Mouse (Mus musculus): ENCODE data around the gene Susd1. TPM values are rescaled to one million over a fixed set of nuclear protein-coding genes. Genes with fewer than 3 reads are reported as not detected.

Susd1 gene
- polyA plus RNA-seq, 1 experiment from 2014 or later, result 1.3 TPM

GRCm38 (mm10) chr4:59279111-59279510, 159.3 kb downstream of the Susd1 start:
- no peaks in the 10 kb centered on the region for H3K4me1 ChIP-seq
- ATAC-seq (ENCODE audit: low FRiP score), result no peak
- no peak overlapping the region for H3K4me3 ChIP-seq
- H3K9me3 ChIP-seq (replicated peaks), result no peaks in the 10 kb centered on the region
- no peaks in the 10 kb centered on the region for H3K27me3 ChIP-seq
- no peak overlapping the region for H3K4me2 ChIP-seq (replicated peaks)
- H3K27ac ChIP-seq, result no peak overlapping the region
- no peaks in the 10 kb centered on the region for H3K36me3 ChIP-seq
- WGBS, result 96% methylated on average over 5 of the region's 5 CpGs
- no peak overlapping the region for H3K9ac ChIP-seq

GRCm38 (mm10) chr4:59278410-59278809, 160.0 kb downstream of the Susd1 start:
- H3K36me3 ChIP-seq, result no peaks in the 10 kb centered on the region
- H3K9me3 ChIP-seq (replicated peaks), result no peaks in the 10 kb centered on the region
- no peaks in the 10 kb centered on the region for H3K4me1 ChIP-seq
- H3K27ac ChIP-seq, result no peak overlapping the region
- WGBS, result 89% methylated on average over 7 of the region's 7 CpGs
- H3K9ac ChIP-seq, result no peak overlapping the region
- no peaks in the 10 kb centered on the region for H3K27me3 ChIP-seq
- no peak for ATAC-seq (ENCODE audit: low FRiP score)
- no peak overlapping the region for H3K4me2 ChIP-seq (replicated peaks)
- no peak overlapping the region for H3K4me3 ChIP-seq

GRCm38 (mm10) chr4:59277958-59278357, 160.5 kb downstream of the Susd1 start:
- Histone ChIP-seq H3K9me3 (replicated peaks) (no peaks in the 10 kb centered on the region), H3K27me3 (no peaks in the 10 kb centered on the region), H3K4me2 (replicated peaks) (no peak overlapping the region), H3K4me1 (no peaks in the 10 kb centered on the region), H3K27ac (no peak overlapping the region), H3K9ac (no peak overlapping the region), H3K4me3 (no peak overlapping the region), H3K36me3 (no peaks in the 10 kb centered on the region)
- ATAC-seq (ENCODE audit: low FRiP score), result no peak
- WGBS, result 92% methylated on average over 9 of the region's 9 CpGs

- H3K4me3 ChIP-seq, result no peak overlapping the region
- no peaks in the 10 kb centered on the region for H3K9me3 ChIP-seq (replicated peaks)
- H3K4me1 ChIP-seq, result no peaks in the 10 kb centered on the region
- no peak overlapping the region for H3K9ac ChIP-seq
- no peaks in the 10 kb centered on the region for H3K27me3 ChIP-seq
- WGBS, result 83% methylated on average over 2 of the region's 2 CpGs
- H3K4me2 ChIP-seq (replicated peaks), result no peak overlapping the region
- H3K27ac ChIP-seq, result no peak overlapping the region
- no peaks in the 10 kb centered on the region for H3K36me3 ChIP-seq
- ATAC-seq (ENCODE audit: low FRiP score), result no peak
Observed at GRCm38 (mm10) chr4:59275956-59276355, 162.5 kb downstream of the Susd1 start.

- H3K4me2 ChIP-seq (replicated peaks), result no peak overlapping the region
- ATAC-seq (ENCODE audit: low FRiP score), result no peak
- no peaks in the 10 kb centered on the region for H3K9me3 ChIP-seq (replicated peaks)
- H3K4me1 ChIP-seq, result no peaks in the 10 kb centered on the region
- no peaks in the 10 kb centered on the region for H3K27me3 ChIP-seq
- no peaks in the 10 kb centered on the region for H3K36me3 ChIP-seq
- WGBS, result 77% methylated on average over 3 of the region's 3 CpGs
- no peak overlapping the region for H3K9ac ChIP-seq
- no peak overlapping the region for H3K27ac ChIP-seq
- H3K4me3 ChIP-seq, result no peak overlapping the region
Observed at GRCm38 (mm10) chr4:59275494-59275893, 162.9 kb downstream of the Susd1 start.

- H3K4me3 ChIP-seq, result no peak overlapping the region
- H3K36me3 ChIP-seq, result no peaks in the 10 kb centered on the region
- no peak overlapping the region for H3K27ac ChIP-seq
- H3K4me2 ChIP-seq (replicated peaks), result no peak overlapping the region
- H3K9me3 ChIP-seq (replicated peaks), result no peaks in the 10 kb centered on the region
- no peak for ATAC-seq (ENCODE audit: low FRiP score)
- H3K4me1 ChIP-seq, result no peaks in the 10 kb centered on the region
- WGBS, result 72% methylated on average over 4 of the region's 4 CpGs
- no peak overlapping the region for H3K9ac ChIP-seq
- no peaks in the 10 kb centered on the region for H3K27me3 ChIP-seq
Observed at GRCm38 (mm10) chr4:59274136-59274535, 164.3 kb downstream of the Susd1 start.

- H3K4me3 ChIP-seq, result no peak overlapping the region
- H3K36me3 ChIP-seq, result no peaks in the 10 kb centered on the region
- H3K9ac ChIP-seq, result no peak overlapping the region
- H3K27ac ChIP-seq, result no peak overlapping the region
- no peaks in the 10 kb centered on the region for H3K4me1 ChIP-seq
- H3K9me3 ChIP-seq (replicated peaks), result 0 out of 2 replicates have a peak, but pooled peaks cover 4% of the 10 kb centered on the region
- no peak for ATAC-seq (ENCODE audit: low FRiP score)
- no peak overlapping the region for H3K4me2 ChIP-seq (replicated peaks)
- no peaks in the 10 kb centered on the region for H3K27me3 ChIP-seq
- WGBS, result 47% methylated on average over 1 of the region's 1 CpGs
Observed at GRCm38 (mm10) chr4:59273342-59273741, 165.1 kb downstream of the Susd1 start.

GRCm38 (mm10) chr4:59265631-59266030, 172.8 kb downstream of the Susd1 start:
- H3K36me3 ChIP-seq, result no peaks in the 10 kb centered on the region
- H3K27ac ChIP-seq, result no peak overlapping the region
- H3K4me1 ChIP-seq, result no peaks in the 10 kb centered on the region
- no peaks in the 10 kb centered on the region for H3K27me3 ChIP-seq
- no peak for ATAC-seq (ENCODE audit: low FRiP score)
- no peak overlapping the region for H3K4me2 ChIP-seq (replicated peaks)
- WGBS, result 93% methylated on average over 5 of the region's 5 CpGs
- H3K9me3 ChIP-seq (replicated peaks), result 0 out of 2 replicates have a peak, but pooled peaks cover 4% of the 10 kb centered on the region
- no peak overlapping the region for H3K9ac ChIP-seq
- no peak overlapping the region for H3K4me3 ChIP-seq

- H3K27ac ChIP-seq, result no peak overlapping the region
- 0 out of 2 replicates have a peak, but pooled peaks cover 4% of the 10 kb centered on the region for H3K9me3 ChIP-seq (replicated peaks)
- 79% methylated on average over 5 of the region's 5 CpGs for WGBS
- H3K36me3 ChIP-seq, result no peaks in the 10 kb centered on the region
- no peak overlapping the region for H3K9ac ChIP-seq
- no peak overlapping the region for H3K4me3 ChIP-seq
- H3K27me3 ChIP-seq, result no peaks in the 10 kb centered on the region
- no peaks in the 10 kb centered on the region for H3K4me1 ChIP-seq
- no peak for ATAC-seq (ENCODE audit: low FRiP score)
- no peak overlapping the region for H3K4me2 ChIP-seq (replicated peaks)
Observed at GRCm38 (mm10) chr4:59265182-59265581, 173.3 kb downstream of the Susd1 start.

Other genes with a start within 250 kb of the Susd1 start
- 17.5 and 17.9 TPM in 2 replicates for gene Ugcg, start 249.4 kb downstream of the Susd1 start, polyA plus RNA-seq (2016; fragmentation: Nextera tagmentation; extraction: Ambion mirVana)
- 37.5 and 43.0 TPM in 2 replicates for gene Ptbp3, start 110.7 kb upstream of the Susd1 start, polyA plus RNA-seq (2016; fragmentation: Nextera tagmentation; extraction: Ambion mirVana)
- 37.8 and 41.8 TPM in 2 replicates for gene Hsdl2, start 142.9 kb upstream of the Susd1 start, polyA plus RNA-seq (2016; fragmentation: Nextera tagmentation; extraction: Ambion mirVana)
- 71.1 and 73.1 TPM in 2 replicates for gene E130308A19Rik, start 187.6 kb upstream of the Susd1 start, polyA plus RNA-seq (2016; fragmentation: Nextera tagmentation; extraction: Ambion mirVana)

Data from hindbrain, embryonic 12.5 days (tissue).